Mouse (Mus musculus): ENCODE data around the gene Limch1. TPM values are rescaled to one million over a fixed set of nuclear protein-coding genes. Genes with fewer than 3 reads are reported as not detected.

Limch1 gene
- polyA plus RNA-seq, 1 experiment from 2014 or later = 6.1 TPM

GRCm38 (mm10) chr5:66993076-66993475 is 247.4 kb downstream of the Limch1 start:
- no peaks in the 10 kb centered on the region for H3K4me1 ChIP-seq (replicated peaks; ENCODE audit: control insufficient read depth, insufficient read depth)
- no peak for DNase-seq (ENCODE audit: low spot score)
- TF ChIP-seq CTCF (IDR thresholded peaks at IDR 0.05; ENCODE audit: low read depth) (no peak), EP300 (optimal IDR thresholded peaks at IDR 0.05) (no peak)
- ATAC-seq (ENCODE audit: low FRiP score, low TSS enrichment) = no peak
- no peaks in the 10 kb centered on the region for H3K27me3 ChIP-seq (ENCODE audit: control insufficient read depth, insufficient read depth, low read length)
- no peaks in the 10 kb centered on the region for H3K36me3 ChIP-seq (ENCODE audit: control insufficient read depth, insufficient read depth, low read length)
- 83% methylated on average over 11 of the region's 11 CpGs for WGBS
- no peak overlapping the region for H3K9ac ChIP-seq (ENCODE audit: low read length)
- no peak overlapping the region for H3K4me2 ChIP-seq (replicated peaks; ENCODE audit: low read depth)
- H3K9me3 ChIP-seq (ENCODE audit: control insufficient read depth, low read length) = no peaks in the 10 kb centered on the region
- no peak overlapping the region for H3K4me3 ChIP-seq (ENCODE audit: low read depth, low read length)
- H3K27ac ChIP-seq (replicated peaks) = no peak overlapping the region

GRCm38 (mm10) chr5:66996124-66996523 is 250.5 kb downstream of the Limch1 start:
- 30% methylated on average over 3 of the region's 3 CpGs for WGBS
- H3K27ac ChIP-seq (replicated peaks) = no peak overlapping the region

GRCm38 (mm10) chr5:66996886-66997599 is 251.4 kb downstream of the Limch1 start:
- H3K9me3 ChIP-seq (ENCODE audit: control insufficient read depth, low read length) = no peaks in the 10 kb centered on the region
- H3K27ac ChIP-seq (replicated peaks) = no peak overlapping the region
- no peaks in the 10 kb centered on the region for H3K36me3 ChIP-seq (ENCODE audit: control insufficient read depth, insufficient read depth, low read length)
- peak overlapping the region; percentile 28 for H3K4me3 ChIP-seq (ENCODE audit: low read depth, low read length)
- H3K4me2 ChIP-seq (replicated peaks; ENCODE audit: low read depth) = peak overlapping the region; percentile 60
- ATAC-seq (ENCODE audit: low FRiP score, low TSS enrichment) (peak; percentile 74), DNase-seq (ENCODE audit: low spot score) (peak; percentile 80)
- 0 out of 2 replicates have a peak overlapping the region, but pooled peaks have one; percentile 27 for H3K9ac ChIP-seq (ENCODE audit: low read length)
- no peaks in the 10 kb centered on the region for H3K4me1 ChIP-seq (replicated peaks; ENCODE audit: control insufficient read depth, insufficient read depth)
- 4% methylated on average over 33 of the region's 33 CpGs for WGBS
- TF ChIP-seq CTCF (IDR thresholded peaks at IDR 0.05; ENCODE audit: low read depth) (peak; percentile 90), EP300 (optimal IDR thresholded peaks at IDR 0.05) (no peak)
- no peaks in the 10 kb centered on the region for H3K27me3 ChIP-seq (ENCODE audit: control insufficient read depth, insufficient read depth, low read length)

More at GRCm38 (mm10) chr5:66996124-66996523, 250.5 kb downstream of the Limch1 start:
- H3K4me3 ChIP-seq (ENCODE audit: low read depth, low read length) = no peak overlapping the region
- TF ChIP-seq EP300 (optimal IDR thresholded peaks at IDR 0.05) = no peak
- TF ChIP-seq CTCF (IDR thresholded peaks at IDR 0.05; ENCODE audit: low read depth) = no peak
- no peak for DNase-seq (ENCODE audit: low spot score)
- no peaks in the 10 kb centered on the region for H3K9me3 ChIP-seq (ENCODE audit: control insufficient read depth, low read length)
- no peaks in the 10 kb centered on the region for H3K4me1 ChIP-seq (replicated peaks; ENCODE audit: control insufficient read depth, insufficient read depth)
- H3K4me2 ChIP-seq (replicated peaks; ENCODE audit: low read depth) = no peak overlapping the region
- no peaks in the 10 kb centered on the region for H3K27me3 ChIP-seq (ENCODE audit: control insufficient read depth, insufficient read depth, low read length)
- H3K9ac ChIP-seq (ENCODE audit: low read length) = no peak overlapping the region
- no peaks in the 10 kb centered on the region for H3K36me3 ChIP-seq (ENCODE audit: control insufficient read depth, insufficient read depth, low read length)
- ATAC-seq (ENCODE audit: low FRiP score, low TSS enrichment) = no peak

GRCm38 (mm10) chr5:66997600-66997930 is 251.9 kb downstream of the Limch1 start:
- Histone ChIP-seq H3K9me3 (ENCODE audit: control insufficient read depth, low read length) (no peaks in the 10 kb centered on the region), H3K4me2 (replicated peaks; ENCODE audit: low read depth) (no peak overlapping the region; the same call in 1 of the 2 replicates), H3K4me1 (replicated peaks; ENCODE audit: control insufficient read depth, insufficient read depth) (no peaks in the 10 kb centered on the region), H3K36me3 (ENCODE audit: control insufficient read depth, insufficient read depth, low read length) (no peaks in the 10 kb centered on the region), H3K4me3 (ENCODE audit: low read depth, low read length) (peak overlapping the region; percentile 28), H3K27ac (replicated peaks) (no peak overlapping the region), H3K9ac (ENCODE audit: low read length) (no peak overlapping the region), H3K27me3 (ENCODE audit: control insufficient read depth, insufficient read depth, low read length) (no peaks in the 10 kb centered on the region)
- 39% methylated on average over 7 of the region's 7 CpGs for WGBS
- no peak for ATAC-seq (ENCODE audit: low FRiP score, low TSS enrichment)
- no peak for DNase-seq (ENCODE audit: low spot score)
- TF ChIP-seq EP300 (optimal IDR thresholded peaks at IDR 0.05) (no peak), CTCF (IDR thresholded peaks at IDR 0.05; ENCODE audit: low read depth) (peak; percentile 26)

- no peak for TF ChIP-seq CTCF (IDR thresholded peaks at IDR 0.05; ENCODE audit: low read depth)
- no peak for TF ChIP-seq EP300 (optimal IDR thresholded peaks at IDR 0.05)
- H3K9ac ChIP-seq (ENCODE audit: low read length) = no peak overlapping the region
- H3K4me2 ChIP-seq (replicated peaks; ENCODE audit: low read depth) = no peak overlapping the region
- no peak for DNase-seq (ENCODE audit: low spot score)
- H3K4me1 ChIP-seq (replicated peaks; ENCODE audit: control insufficient read depth, insufficient read depth) = no peaks in the 10 kb centered on the region
- no peaks in the 10 kb centered on the region for H3K36me3 ChIP-seq (ENCODE audit: control insufficient read depth, insufficient read depth, low read length)
- WGBS = 68% methylated on average over 6 of the region's 6 CpGs
- no peaks in the 10 kb centered on the region for H3K27me3 ChIP-seq (ENCODE audit: control insufficient read depth, insufficient read depth, low read length)
- ATAC-seq (ENCODE audit: low FRiP score, low TSS enrichment) = no peak
- H3K9me3 ChIP-seq (ENCODE audit: control insufficient read depth, low read length) = no peaks in the 10 kb centered on the region
- no peak overlapping the region for H3K4me3 ChIP-seq (ENCODE audit: low read depth, low read length)
- no peak overlapping the region for H3K27ac ChIP-seq (replicated peaks)
Measured at GRCm38 (mm10) chr5:66998341-66998740, 252.7 kb downstream of the Limch1 start.

GRCm38 (mm10) chr5:67002346-67002745 is 256.7 kb downstream of the Limch1 start:
- whole genome bisulfite sequencing = 80% methylated on average over 6 of the region's 6 CpGs
- ATAC-seq (ENCODE audit: low FRiP score, low TSS enrichment) = no peak
- no peaks in the 10 kb centered on the region for H3K4me1 ChIP-seq (replicated peaks; ENCODE audit: control insufficient read depth, insufficient read depth)
- no peak overlapping the region for H3K4me3 ChIP-seq (ENCODE audit: low read depth, low read length)
- no peak for DNase-seq (ENCODE audit: low spot score)
- no peaks in the 10 kb centered on the region for H3K27me3 ChIP-seq (ENCODE audit: control insufficient read depth, insufficient read depth, low read length)
- no peaks in the 10 kb centered on the region for H3K9me3 ChIP-seq (ENCODE audit: control insufficient read depth, low read length)
- no peak overlapping the region for H3K4me2 ChIP-seq (replicated peaks; ENCODE audit: low read depth)
- no peak overlapping the region for H3K27ac ChIP-seq (replicated peaks)
- H3K36me3 ChIP-seq (ENCODE audit: control insufficient read depth, insufficient read depth, low read length) = no peaks in the 10 kb centered on the region
- TF ChIP-seq CTCF (IDR thresholded peaks at IDR 0.05; ENCODE audit: low read depth) (no peak), EP300 (optimal IDR thresholded peaks at IDR 0.05) (no peak)
- H3K9ac ChIP-seq (ENCODE audit: low read length) = no peak overlapping the region

All from stomach, postnatal 0 days (tissue).